Mouse (Mus musculus) adrenal gland (tissue): ENCODE data around the gene Foxr1.

Experiments used
- microRNA-seq, 2 experiments: library from miRNA; unstranded; fragments of <30 nt; microRNA quantifications; one replicate each; pipeline ENCODE4; 2019

Foxr1 gene

Small RNAs within 50 kb of the gene (microRNA-seq; reads per million reads assigned to microRNA genes)
- gene Mir7085 = 0.62 to 0.69 reads per million in 2 experiments
